Mouse (Mus musculus) cerebellum, postnatal 4 days (tissue): Measurements from ENCODE around the gene Prrt4.
A peak's percentile ranks its signal among the peaks of the same experiment; 100 is the strongest.
"Not testable (repeated sequence)": the region's sequence is repeated elsewhere in the genome, so short reads cannot be mapped to it uniquely, and the experiment has no call there.

Experiments used
- DNase-seq, 2 experiments: peaks; one replicate each; pipeline ENCODE4 v3.0.0; 2022; ENCODE audit warnings: low spot score in 2 of 2, mixed read lengths in 1 of 2

Gene Prrt4

GRCm38 (mm10) chr6:29178888-29179658, at the start of gene Prrt4:
TSS of gene Prrt4 (minus strand) at chr6:29179584.
- peak; percentile 41 to 63 for DNase-seq

- not testable (repeated sequence) for DNase-seq
Measured at GRCm38 (mm10) chr6:29217717-29218116, 38.3 kb upstream of the Prrt4 start.

GRCm38 (mm10) chr6:29215881-29216501, 36.6 kb upstream of the Prrt4 start, which contains the start of gene Impdh1:
TSS of gene Impdh1 (minus strand) at chr6:29216364.
- peak; percentile 46 to 82 for DNase-seq

- no peak for DNase-seq
Measured at GRCm38 (mm10) chr6:29215181-29215580, 35.8 kb upstream of the Prrt4 start.

GRCm38 (mm10) chr6:29214776-29215175, 35.4 kb upstream of the Prrt4 start:
- no peak for DNase-seq

- DNase-seq = no peak
Measured at GRCm38 (mm10) chr6:29214245-29214644, 34.9 kb upstream of the Prrt4 start.

- DNase-seq = no peak
Measured at GRCm38 (mm10) chr6:29213436-29213835, 34.1 kb upstream of the Prrt4 start.

- DNase-seq = peak; percentile 47 to 78
Measured at GRCm38 (mm10) chr6:29211806-29212492, 32.6 kb upstream of the Prrt4 start.

GRCm38 (mm10) chr6:29211146-29211545, 31.8 kb upstream of the Prrt4 start:
- DNase-seq = no peak

GRCm38 (mm10) chr6:29210231-29210936, 31.0 kb upstream of the Prrt4 start:
- no peak for DNase-seq

- no peak for DNase-seq
Measured at GRCm38 (mm10) chr6:29208178-29208577, 28.8 kb upstream of the Prrt4 start.

- DNase-seq = no peak
Measured at GRCm38 (mm10) chr6:29207017-29207416, 27.6 kb upstream of the Prrt4 start.

GRCm38 (mm10) chr6:29206006-29206405, 26.6 kb upstream of the Prrt4 start:
- DNase-seq = no peak

- peak; percentile 56 to 76 for DNase-seq
Measured at GRCm38 (mm10) chr6:29204932-29205614, 25.7 kb upstream of the Prrt4 start.

- DNase-seq = no peak
Measured at GRCm38 (mm10) chr6:29203861-29204585, 24.6 kb upstream of the Prrt4 start.

GRCm38 (mm10) chr6:29203096-29203495, 23.7 kb upstream of the Prrt4 start:
- DNase-seq = no peak

- no peak for DNase-seq
Measured at GRCm38 (mm10) chr6:29201988-29202387, 22.6 kb upstream of the Prrt4 start.

GRCm38 (mm10) chr6:29201341-29201740, 22.0 kb upstream of the Prrt4 start:
- no peak for DNase-seq

GRCm38 (mm10) chr6:29200496-29200895, 21.1 kb upstream of the Prrt4 start:
- no peak for DNase-seq

- DNase-seq = no peak
Measured at GRCm38 (mm10) chr6:29199223-29199855, 20.0 kb upstream of the Prrt4 start.
